Mouse (Mus musculus): ENCODE results near the gene Gm49388.

The Gm49388 gene

DNA sequence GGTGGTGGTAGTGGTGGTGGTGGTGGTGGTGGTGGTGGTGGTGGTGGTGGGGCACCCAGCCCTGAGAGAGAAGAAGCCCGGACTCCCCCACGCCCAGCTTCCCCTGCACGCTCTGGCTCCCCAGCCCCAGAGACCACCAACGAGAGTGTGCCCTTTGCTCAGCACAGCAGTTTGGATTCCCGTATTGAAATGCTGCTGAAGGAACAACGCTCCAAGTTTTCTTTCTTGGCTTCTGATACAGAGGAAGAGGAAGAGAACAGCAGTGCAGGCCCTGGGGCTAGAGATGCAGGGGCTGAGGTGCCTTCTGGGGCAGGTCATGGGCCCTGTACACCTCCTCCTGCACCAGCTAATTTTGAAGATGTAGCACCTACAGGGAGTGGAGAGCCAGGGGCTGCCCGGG is at the start of gene Gm49388:
TSS of gene Gm49388 (plus strand) at position 301 of the 400 bp plus-strand sequence.
- DNase-seq (ENCODE audit: low spot score), result no peak

DNA sequence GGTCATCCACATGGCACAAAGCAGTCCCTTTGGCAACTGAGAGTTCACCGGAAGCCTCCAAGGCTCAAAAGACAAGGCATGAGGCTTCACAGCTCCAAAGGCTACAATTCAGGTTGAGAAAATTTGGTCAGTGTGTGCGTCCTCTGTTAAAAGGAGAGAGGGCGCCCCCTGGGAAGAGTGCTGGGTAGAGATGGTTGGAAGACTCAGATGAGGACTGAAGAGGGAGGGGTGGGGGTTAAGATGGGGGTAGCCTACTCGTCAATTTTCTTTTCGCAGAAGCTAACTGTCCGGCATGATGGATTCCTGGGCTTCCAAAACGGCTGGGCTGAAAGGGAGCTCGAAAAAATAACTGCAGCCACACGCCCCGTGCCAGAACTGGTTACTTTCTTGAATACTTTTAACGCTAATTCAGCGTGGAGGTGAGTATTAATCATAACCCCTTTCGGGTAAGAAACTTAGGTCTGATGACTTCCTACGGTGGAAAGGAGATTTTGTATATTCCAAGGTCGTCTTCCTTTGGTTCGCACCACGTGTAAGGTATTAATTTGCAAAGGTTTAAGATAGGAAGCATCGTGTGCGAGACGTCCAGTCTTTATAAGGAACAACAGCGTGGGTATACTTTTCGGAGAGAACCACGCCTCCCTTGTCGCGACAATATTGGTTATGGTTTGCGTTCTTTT is 40.9 kb upstream of the Gm49388 start, which contains the start of gene Fbxl19:
TSS of gene Fbxl19 (plus strand) at position 178 of the 680 bp plus-strand sequence.
- DNase-seq (ENCODE audit: low spot score), result peak; percentile 66

DNA sequence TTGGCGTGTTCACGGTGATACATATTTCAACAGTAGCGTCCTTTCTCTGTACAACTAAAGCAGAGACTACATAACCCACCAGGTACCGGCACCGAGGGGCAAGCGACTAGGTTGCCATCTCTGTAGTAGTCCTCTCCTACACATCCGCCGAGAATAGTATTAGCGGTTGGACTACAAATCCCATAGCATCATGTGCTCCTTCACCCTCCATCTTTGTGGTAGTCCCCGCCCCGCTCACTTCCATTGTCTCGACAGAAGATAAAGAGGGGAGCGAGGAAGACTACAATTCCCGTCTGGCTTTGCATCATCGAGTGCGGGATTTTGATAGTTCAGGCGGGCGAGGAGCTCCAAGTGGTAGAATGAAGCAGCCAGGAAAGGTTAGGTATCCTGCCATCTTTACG is 40.2 kb upstream of the Gm49388 start:
- DNase-seq (ENCODE audit: low spot score), result peak; percentile 88

GRCm38 (mm10) chr7:127745652-127746493 is 39.5 kb upstream of the Gm49388 start:
- peak; percentile 69 for DNase-seq (ENCODE audit: low spot score)

- DNase-seq (ENCODE audit: low spot score), result no peak
Observed at GRCm38 (mm10) chr7:127746494-127747491, 38.6 kb upstream of the Gm49388 start.

- no peak for DNase-seq (ENCODE audit: low spot score)
Observed at GRCm38 (mm10) chr7:127747559-127748234, 37.7 kb upstream of the Gm49388 start.

- DNase-seq (ENCODE audit: low spot score), result no peak
Observed at GRCm38 (mm10) chr7:127748235-127748560, 37.2 kb upstream of the Gm49388 start.

GRCm38 (mm10) chr7:127750131-127751127 is 35.0 kb upstream of the Gm49388 start:
- no peak for DNase-seq (ENCODE audit: low spot score)

DNA sequence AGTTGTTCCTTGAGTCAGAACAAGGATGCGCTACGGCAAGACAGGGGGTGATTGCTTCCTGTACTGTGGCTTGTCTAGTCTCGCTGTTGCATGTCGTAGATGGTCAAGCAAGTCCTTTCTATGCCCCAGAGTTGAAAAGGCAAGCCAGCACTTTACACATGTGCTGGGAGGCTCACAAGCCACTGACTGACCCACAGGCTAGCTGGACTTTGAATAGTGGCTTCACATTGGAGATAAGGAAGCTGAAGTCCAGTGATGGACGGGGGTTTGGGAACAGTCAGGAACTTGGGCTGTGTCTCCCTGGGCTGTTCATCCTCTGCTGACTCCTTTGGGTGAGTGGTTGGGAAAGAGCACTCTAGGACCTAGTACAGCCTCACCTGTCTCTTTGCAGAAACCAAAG is 33.8 kb upstream of the Gm49388 start:
- DNase-seq (ENCODE audit: low spot score), result no peak

- DNase-seq (ENCODE audit: low spot score), result no peak
Observed at GRCm38 (mm10) chr7:127752069-127752468, 33.3 kb upstream of the Gm49388 start.

GRCm38 (mm10) chr7:127753158-127753557 is 32.2 kb upstream of the Gm49388 start:
- no peak for DNase-seq (ENCODE audit: low spot score)

- no peak for DNase-seq (ENCODE audit: low spot score)
Observed at GRCm38 (mm10) chr7:127753741-127754140, 31.7 kb upstream of the Gm49388 start.

DNA sequence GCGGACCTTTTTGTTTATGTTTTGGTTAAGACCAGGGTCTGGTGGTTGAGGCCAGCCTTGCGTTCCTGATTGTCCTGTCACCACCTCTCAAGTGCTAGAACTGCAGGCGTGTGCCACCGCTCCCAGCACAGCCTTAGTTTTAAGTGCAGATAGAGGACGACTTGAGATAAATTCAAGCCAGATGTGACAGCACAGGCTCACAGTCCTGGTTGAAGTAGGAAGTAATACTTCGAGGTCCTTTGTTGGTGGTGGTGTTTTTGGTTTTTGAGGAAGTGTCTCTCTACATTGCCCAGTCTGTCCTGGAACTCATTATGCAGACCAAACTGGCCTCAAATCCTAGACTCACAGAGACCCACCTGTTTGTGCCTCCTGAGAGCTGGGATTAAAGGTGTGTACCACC is 25.7 kb upstream of the Gm49388 start:
- DNase-seq (ENCODE audit: low spot score), result no peak

DNA sequence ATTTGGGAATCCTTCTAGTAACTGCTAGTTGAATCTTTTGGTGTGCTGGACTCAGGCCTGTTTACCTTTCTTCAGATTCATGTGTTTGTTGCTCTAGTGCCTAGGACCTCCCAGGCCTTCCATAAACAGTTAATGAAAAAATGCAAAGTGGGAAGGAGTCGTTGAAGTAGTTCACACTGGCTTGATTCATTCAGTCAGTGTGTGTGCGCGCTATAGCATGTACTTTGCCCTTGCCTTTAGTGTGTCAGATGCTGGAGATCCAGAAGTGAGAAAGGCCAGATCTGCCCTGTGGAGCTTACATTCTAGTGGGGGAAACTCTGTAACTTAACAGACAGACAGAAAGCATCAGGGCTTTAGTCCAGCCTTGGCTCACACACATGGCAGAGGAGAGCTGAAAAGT is 24.9 kb upstream of the Gm49388 start:
- DNase-seq (ENCODE audit: low spot score), result no peak

DNA sequence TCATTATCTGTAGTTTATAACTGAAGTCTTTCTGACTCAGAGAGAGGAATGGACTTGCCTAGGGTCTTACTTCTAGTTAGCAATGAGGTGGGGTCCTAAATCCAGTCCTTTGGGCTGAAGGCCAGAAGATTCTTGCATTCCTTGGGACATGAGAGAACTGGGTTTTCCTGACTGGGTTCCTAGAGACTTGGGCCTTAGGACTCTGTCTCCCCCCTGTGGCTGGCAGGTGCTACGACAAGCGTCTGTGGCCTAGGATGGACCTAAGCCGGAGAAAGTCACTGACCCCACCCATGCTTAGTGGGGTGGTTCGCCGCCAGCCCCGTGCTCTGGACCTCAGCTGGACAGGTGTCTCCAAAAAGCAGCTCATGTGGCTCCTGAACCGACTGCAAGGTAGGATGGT is 24.4 kb upstream of the Gm49388 start:
- DNase-seq (ENCODE audit: low spot score), result no peak

- no peak for DNase-seq (ENCODE audit: low spot score)
Observed at GRCm38 (mm10) chr7:127763642-127764041, 21.8 kb upstream of the Gm49388 start.

DNA sequence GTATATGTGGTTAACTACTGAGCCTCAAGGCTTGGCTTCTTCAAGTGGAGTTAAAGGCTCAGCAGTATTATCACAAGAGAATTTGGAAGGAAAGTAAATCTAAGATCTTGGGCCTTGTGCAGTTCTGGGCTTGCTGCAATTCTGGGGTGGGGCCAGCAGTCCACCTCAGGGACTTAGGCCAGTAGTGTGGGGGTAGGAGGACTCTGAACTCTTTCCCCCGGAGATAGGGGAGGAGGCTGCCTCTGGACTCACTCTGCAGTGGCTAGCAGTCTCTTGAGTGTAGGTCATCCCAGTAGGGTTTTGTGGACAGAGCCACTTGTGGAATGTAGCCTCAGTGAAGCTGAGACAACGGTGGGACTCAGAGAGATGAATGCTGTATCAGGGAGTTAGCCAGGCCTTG is 19.7 kb upstream of the Gm49388 start:
- DNase-seq (ENCODE audit: low spot score), result no peak

- peak; percentile 87 for DNase-seq (ENCODE audit: low spot score)
Observed at GRCm38 (mm10) chr7:127766851-127767609, 18.4 kb upstream of the Gm49388 start.

DNA sequence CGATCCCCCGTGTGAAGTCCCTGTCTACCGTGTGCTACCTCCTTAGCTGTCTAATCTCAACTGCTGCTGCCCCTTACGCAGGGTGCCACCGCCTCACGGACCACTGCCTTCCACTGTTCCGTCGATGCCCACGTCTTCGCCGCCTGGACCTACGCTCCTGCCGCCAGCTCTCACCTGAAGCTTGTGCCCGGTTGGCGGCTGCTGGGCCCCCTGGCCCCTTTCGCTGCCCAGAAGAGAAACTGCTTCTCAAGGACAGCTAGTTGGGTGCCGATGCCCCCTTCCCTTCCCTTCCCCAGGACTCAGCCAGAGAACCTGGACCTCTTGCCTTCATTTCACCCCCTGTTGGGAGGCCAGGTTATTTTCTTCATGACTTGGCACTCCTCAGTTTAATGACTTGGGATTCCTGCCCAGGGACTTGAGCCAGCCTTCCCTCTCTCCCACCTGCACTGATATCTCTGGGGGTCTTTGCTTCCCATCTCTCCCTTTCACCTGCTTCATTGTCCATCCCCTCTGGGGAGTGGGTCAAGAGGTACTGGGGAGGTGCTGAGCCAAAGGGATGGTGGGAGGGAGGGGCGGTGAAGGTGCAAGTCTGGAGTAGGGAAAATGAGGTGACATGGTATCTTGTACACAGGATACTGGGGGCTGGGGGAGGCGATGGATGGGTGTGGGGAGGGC is 17.6 kb upstream of the Gm49388 start:
- no peak for DNase-seq (ENCODE audit: low spot score)

Measured in c-Kit-positive CD71-positive TER-119-positive erythroid progenitor cells, embryonic 14.5 days (primary cell).